Mouse (Mus musculus) lung, embryonic 14.5 days (tissue): ENCODE results near the gene Bard1. TPM values are rescaled to one million over a fixed set of nuclear protein-coding genes. Genes with fewer than 3 reads are reported as not detected.

Experiments
- ATAC-seq: fragments of 200-750 bp; cut with Nextera tagmentation; 2 replicates; pipeline ENCODE4 v1.8.0; 2017; ENCODE audit warnings: mild to moderate bottlenecking, moderate TSS enrichment, moderate library complexity; ENCODE audit not compliant: insufficient read depth
- DNase-seq: peaks from one replicate; pipeline ENCODE4 v3.0.0-alpha.2; 2015
- H3K27ac ChIP-seq: fragments of 300-500 bp; sonication (generic); 2 replicates; pipeline ENCODE4 v1.5.1; 2014; ENCODE audit warnings: low read depth, mild to moderate bottlenecking, moderate library complexity
- H3K27me3 ChIP-seq: fragments of 300-500 bp; sonication (generic); 2 replicates; pipeline ENCODE4 v1.6.1; 2014; ENCODE audit warnings: low read length, control low read depth; ENCODE audit not compliant: insufficient read depth
- H3K36me3 ChIP-seq: fragments of 300-500 bp; sonication (generic); 2 replicates; pipeline ENCODE4 v1.6.1; 2014; ENCODE audit warnings: control low read depth; ENCODE audit not compliant: insufficient read depth
- H3K4me1 ChIP-seq: fragments of 300-500 bp; sonication (generic); 2 replicates; pipeline ENCODE4 v1.6.1; 2014; ENCODE audit warnings: antibody characterized with exemption, control low read depth; ENCODE audit not compliant: insufficient read depth
- H3K4me2 ChIP-seq: fragments of 300-500 bp; sonication (generic); 2 replicates; pipeline ENCODE4 v1.6.1; 2014; ENCODE audit warnings: mild to moderate bottlenecking
- H3K4me3 ChIP-seq: fragments of 300-500 bp; sonication (generic); 2 replicates; pipeline ENCODE4 v1.5.1; 2014; ENCODE audit warnings: low read depth, low read length
- H3K9ac ChIP-seq: fragments of 300-500 bp; sonication (generic); 2 replicates; pipeline ENCODE4 v1.6.1; 2014
- H3K9me3 ChIP-seq: fragments of 300-500 bp; sonication (generic); 2 replicates; pipeline ENCODE4 v1.6.1; 2016; ENCODE audit warnings: low read depth, low read length, control low read depth
- CTCF ChIP-seq: IDR thresholded peaks from 2 replicates; pipeline ENCODE4 v1.5.1; 2016; ENCODE audit warnings: antibody characterized with exemption, low read depth
- WGBS: fragments of 180-500 bp; shearing (Covaris S2); extraction: QIAGEN DNeasy Blood & Tissue Kit; methylation state at CpG from one replicate; pipeline ENCODE4 v1.1.7; 2014; 5-methylcytosine and 5-hydroxymethylcytosine counted together
- polyA plus RNA-seq: library from polyadenylated mRNA; unstranded; fragments of >200 nt; fragmentation: Nextera tagmentation; extraction: Ambion mirVana; gene quantifications from 2 replicates; pipeline ENCODE4 v1.2.1, GENCODE M21; 2014

Bard1 gene
- polyA plus RNA-seq, 1 experiment from 2014 or later: 3.3 TPM

- ATAC-seq (no peak), DNase-seq (no peak)
- Histone ChIP-seq H3K36me3 (no peaks in the 10 kb centered on the region), H3K9me3 (no peaks in the 10 kb centered on the region), H3K4me3 (no peak overlapping the region), H3K4me1 (no peaks in the 10 kb centered on the region), H3K27me3 (no peaks in the 10 kb centered on the region), H3K9ac (no peak overlapping the region), H3K4me2 (no peak overlapping the region), H3K27ac (no peak overlapping the region)
- 77% methylated on average over 8 of the region's 8 CpGs for WGBS
- no peak for TF ChIP-seq CTCF
These were observed 2.8 kb upstream of the Bard1 start for GRCm38 (mm10) chr1:71105724-71106123.

- Histone ChIP-seq H3K4me3 (peak overlapping the region; percentile 79), H3K27me3 (no peaks in the 10 kb centered on the region), H3K27ac (0 out of 2 replicates have a peak overlapping the region, but pooled peaks have one; percentile 6), H3K36me3 (no peaks in the 10 kb centered on the region), H3K4me1 (no peaks in the 10 kb centered on the region; the same call in 1 of the 2 replicates), H3K9ac (peak overlapping the region; percentile 38), H3K9me3 (no peaks in the 10 kb centered on the region), H3K4me2 (peak overlapping the region; percentile 70)
- DNase-seq (peak; percentile 33), ATAC-seq (0 out of 2 replicates have a peak, but pooled peaks have one; percentile 1)
- WGBS: 20% methylated on average over 18 of the region's 18 CpGs
- no peak for TF ChIP-seq CTCF
These were observed 373 bp upstream of the Bard1 start for GRCm38 (mm10) chr1:71103174-71103864.

- H3K27ac ChIP-seq: no peak overlapping the region
- 47% methylated on average over 11 of the region's 11 CpGs for WGBS
- no peak overlapping the region for H3K9ac ChIP-seq
- H3K4me2 ChIP-seq: peak overlapping the region; percentile 70
- no peaks in the 10 kb centered on the region for H3K36me3 ChIP-seq
- ATAC-seq (no peak), DNase-seq (peak; percentile 34)
- TF ChIP-seq CTCF: no peak
- H3K4me1 ChIP-seq: no peaks in the 10 kb centered on the region; the same call in 1 of the 2 replicates
- no peaks in the 10 kb centered on the region for H3K27me3 ChIP-seq
- H3K4me3 ChIP-seq: peak overlapping the region; percentile 79; the same call in 1 of the 2 replicates
- H3K9me3 ChIP-seq: no peaks in the 10 kb centered on the region
These were observed 1.5 kb downstream of the Bard1 start for GRCm38 (mm10) chr1:71101369-71101970.

- peak overlapping the region; percentile 10; the same call in 1 of the 2 replicates for H3K27ac ChIP-seq
These were observed 2.2 kb downstream of the Bard1 start for GRCm38 (mm10) chr1:71100591-71101368.

GRCm38 (mm10) chr1:71099945-71100515, 2.9 kb downstream of the Bard1 start:
- DNase-seq (peak; percentile 30), ATAC-seq (no peak)
- Histone ChIP-seq H3K4me1 (no peaks in the 10 kb centered on the region; the same call in 1 of the 2 replicates), H3K9ac (no peak overlapping the region), H3K27ac (peak overlapping the region; percentile 37; the same call in 1 of the 2 replicates), H3K4me3 (no peak overlapping the region), H3K27me3 (no peaks in the 10 kb centered on the region), H3K9me3 (no peaks in the 10 kb centered on the region; the same call in 1 of the 2 replicates), H3K36me3 (no peaks in the 10 kb centered on the region), H3K4me2 (peak overlapping the region; percentile 34)
- WGBS: 25% methylated on average over 3 of the region's 3 CpGs
- TF ChIP-seq CTCF: no peak

More at GRCm38 (mm10) chr1:71100591-71101368, 2.2 kb downstream of the Bard1 start:
- TF ChIP-seq CTCF: no peak
- 55% methylated on average over 5 of the region's 5 CpGs for WGBS
- Histone ChIP-seq H3K9me3 (no peaks in the 10 kb centered on the region), H3K27me3 (no peaks in the 10 kb centered on the region), H3K4me3 (no peak overlapping the region), H3K4me2 (peak overlapping the region; percentile 70), H3K9ac (no peak overlapping the region), H3K4me1 (no peaks in the 10 kb centered on the region; the same call in 1 of the 2 replicates), H3K36me3 (no peaks in the 10 kb centered on the region)
- ATAC-seq: no peak
- peak; percentile 4 for DNase-seq

- Histone ChIP-seq H3K9ac (no peak overlapping the region), H3K4me1 (no peaks in the 10 kb centered on the region; the same call in 1 of the 2 replicates), H3K27me3 (no peaks in the 10 kb centered on the region), H3K4me2 (no peak overlapping the region), H3K4me3 (no peak overlapping the region), H3K9me3 (no peaks in the 10 kb centered on the region; the same call in 1 of the 2 replicates), H3K27ac (no peak overlapping the region), H3K36me3 (no peaks in the 10 kb centered on the region)
- DNase-seq (no peak), ATAC-seq (no peak)
- WGBS: 94% methylated on average over 1 of the region's 1 CpGs
- TF ChIP-seq CTCF: no peak
These were observed 6.9 kb downstream of the Bard1 start for GRCm38 (mm10) chr1:71096031-71096430.
